Mouse (Mus musculus) adrenal gland, adult 2 months (tissue): ENCODE results near the gene Gm7298. TPM values are rescaled to one million over a fixed set of nuclear protein-coding genes. Genes with fewer than 3 reads are reported as not detected.

Experiments
- DNase-seq: peaks from one replicate; pipeline ENCODE4 v3.0.0; 2021
- long read RNA-seq: library from polyadenylated mRNA; stranded (forward); transcript quantifications from one replicate; pipeline ENCODE4 v2.0.0, GENCODE M21; 2021
- polyA plus RNA-seq: library from polyadenylated mRNA; depleted of rRNA; stranded (reverse); fragments of >200 nt; gene quantifications from 2 replicates; pipeline ENCODE4 v1.2.3, GENCODE M21; 2012; rRNA removed
- total RNA-seq, 2 experiments: library from RNA; stranded (reverse); gene quantifications; 2 replicates each; pipeline ENCODE4 v1.2.3; 2021

Gene Gm7298
- total RNA-seq (1 to 10 TPM in 1 of 2 experiments, not detected in 1; 5.6 TPM), polyA plus RNA-seq (0.45 and 1.2 TPM in 2 replicates)
- long read RNA-seq: 0 reads

DNA sequence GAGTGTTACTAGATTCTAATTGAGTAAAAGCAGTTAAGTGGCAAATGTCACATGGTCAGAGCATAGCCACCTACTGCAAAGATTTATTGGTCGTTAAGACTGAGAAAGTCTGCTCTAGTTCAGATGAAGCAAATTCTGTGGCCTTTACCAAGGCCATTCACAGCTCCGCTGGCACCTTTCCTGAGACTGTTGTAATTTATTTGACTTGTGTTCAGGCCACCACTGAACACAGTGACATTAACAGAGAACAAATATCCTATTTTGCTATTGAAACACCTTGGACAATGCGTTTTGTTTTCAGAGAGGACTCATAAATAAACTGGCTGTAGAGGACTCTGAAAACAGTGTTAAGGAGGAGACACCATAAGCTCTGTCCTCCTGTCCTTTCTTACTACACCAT lies at the start of gene Gm7298:
Gene Gm7298, plus strand, starts transcription at position 301 of the 400 bp plus-strand sequence.
- peak; percentile 22 for DNase-seq

DNA sequence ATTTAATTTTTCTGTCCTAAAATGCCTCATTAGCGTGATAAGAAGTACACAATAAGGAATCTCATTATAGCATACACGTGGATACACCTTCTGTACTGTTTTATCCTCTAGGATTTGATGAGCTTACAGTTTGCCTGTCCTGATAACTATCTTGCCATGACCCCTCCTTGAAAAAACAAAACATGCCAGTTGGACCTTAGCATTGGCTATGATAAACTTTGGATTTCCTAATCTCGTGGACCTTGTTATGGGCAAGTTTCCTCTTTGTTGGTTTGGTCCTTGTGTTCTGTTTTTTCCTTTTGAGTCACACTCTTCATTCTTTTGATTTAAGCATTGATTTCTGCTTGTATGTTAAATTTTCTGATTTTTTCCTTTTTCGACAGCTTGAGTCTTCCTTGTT lies 95.3 kb downstream of the Gm7298 start:
- no peak for DNase-seq

DNA sequence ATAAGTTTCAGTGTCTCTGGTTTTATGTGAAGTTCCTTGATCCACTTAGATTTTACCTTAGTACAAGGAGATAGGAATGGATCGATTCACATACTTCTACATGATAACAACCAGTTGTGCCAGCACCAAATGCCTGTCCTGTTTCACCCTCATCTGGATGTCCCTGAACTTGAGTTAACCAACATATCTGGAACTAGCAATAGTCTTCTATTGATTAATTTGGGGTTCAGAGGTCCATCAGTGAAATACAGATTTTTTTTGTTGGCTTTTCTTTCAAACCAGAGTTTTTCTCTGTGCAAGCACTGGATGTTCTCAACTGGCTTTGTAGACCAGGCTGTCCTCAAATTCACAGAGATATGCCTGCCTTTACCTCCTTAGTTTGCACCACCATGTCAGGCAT lies 103.6 kb downstream of the Gm7298 start:
- no peak for DNase-seq

GRCm38 (mm10) chr6:121838271-121838670 lies 105.5 kb downstream of the Gm7298 start, which contains the start of gene Mug1:
TSS of gene Mug1 (plus strand) at chr6:121838541.
- peak; percentile 3 for DNase-seq

Other genes starting within 250 kb of the Gm7298 start
- 10 to 100 TPM in 1 of 2 experiments, 1 to 10 TPM in 1; 1.5 to 55.2 TPM for gene A2m, start 97.6 kb upstream of the Gm7298 start, total RNA-seq
- gene A2m, start 97.6 kb upstream of the Gm7298 start, polyA plus RNA-seq: 1.9 and 6.5 TPM in 2 replicates
- gene Mug1, start 105.6 kb downstream of the Gm7298 start, total RNA-seq: 1 to 10 TPM in 1 of 2 experiments, under 1 TPM in 1; 0.35 to 8.6 TPM
- gene Mug1, start 105.6 kb downstream of the Gm7298 start, polyA plus RNA-seq: 0.11 and 0.37 TPM in 2 replicates